Mouse (Mus musculus) hematopoietic stem cell, adult 5-6 weeks (primary cell): ENCODE results near the gene Mmgt2. TPM values are rescaled to one million over a fixed set of nuclear protein-coding genes. Genes with fewer than 3 reads are reported as not detected.
"Not testable (repeated sequence)": the region's sequence is repeated elsewhere in the genome, so short reads cannot be mapped to it uniquely, and the experiment has no call there.

Experiments used
- ATAC-seq, 2 experiments: fragments of 125-278 bp in 1 of 2; replicated peaks in 1 of 2; 2 replicates each; pipeline ENCODE4 v1.8.0; 2016 to 2017; ENCODE audit warnings: inconsistent platforms in 2 of 2, mild to moderate bottlenecking in 2 of 2, moderate number of reproducible peaks in 2 of 2, low read depth in 1 of 2, moderate TSS enrichment in 1 of 2; ENCODE audit not compliant: low FRiP score in 2 of 2, poor library complexity in 2 of 2, severe bottlenecking in 2 of 2, insufficient read depth in 1 of 2, low TSS enrichment in 1 of 2
- total RNA-seq: library from RNA; stranded (forward); fragments of 172-1452, 232-1000 nt; gene quantifications from 2 replicates; pipeline ENCODE4 v1.2.3, GENCODE M21; 2017

The Mmgt2 gene
- total RNA-seq, 1 experiment from 2014 or later = 39.5 TPM

- ATAC-seq = no peak
Measured at GRCm38 (mm10) chr11:62640378-62640777, 8.1 kb upstream of the Mmgt2 start.

- ATAC-seq = no peak
Measured at GRCm38 (mm10) chr11:62642023-62642844, 6.2 kb upstream of the Mmgt2 start.

- ATAC-seq = 0 out of 4 replicates have a peak, but pooled peaks have one; percentile 9 to 16
Measured at GRCm38 (mm10) chr11:62643011-62643631, 5.3 kb upstream of the Mmgt2 start.

GRCm38 (mm10) chr11:62643681-62644363 is 4.6 kb upstream of the Mmgt2 start:
- ATAC-seq = no peak

- no peak for ATAC-seq
Measured at GRCm38 (mm10) chr11:62644602-62645336, 3.7 kb upstream of the Mmgt2 start.

- ATAC-seq = no peak
Measured at GRCm38 (mm10) chr11:62645337-62645675, 3.2 kb upstream of the Mmgt2 start.

GRCm38 (mm10) chr11:62645732-62646494 is 2.6 kb upstream of the Mmgt2 start:
- ATAC-seq = peak; percentile 50 to 54

- no peak for ATAC-seq
Measured at GRCm38 (mm10) chr11:62646495-62646843, 2.0 kb upstream of the Mmgt2 start.

GRCm38 (mm10) chr11:62646958-62647515 is 1.4 kb upstream of the Mmgt2 start:
- ATAC-seq = no peak

GRCm38 (mm10) chr11:62647661-62648590 is 538 bp upstream of the Mmgt2 start, which contains the start of gene Lrrc75a:
Gene Lrrc75a (minus strand): TSS chr11:62648523.
- no peak for ATAC-seq

- not testable (repeated sequence) for ATAC-seq
Measured at GRCm38 (mm10) chr11:62649803-62650202, 1.3 kb downstream of the Mmgt2 start.

GRCm38 (mm10) chr11:62651563-62651962 is 3.1 kb downstream of the Mmgt2 start:
- no peak for ATAC-seq

GRCm38 (mm10) chr11:62652080-62652479 is 3.6 kb downstream of the Mmgt2 start:
- ATAC-seq = no peak

- no peak for ATAC-seq
Measured at GRCm38 (mm10) chr11:62660885-62661284, 12.4 kb downstream of the Mmgt2 start.

- peak; percentile 12 to 36; a peak in 1 of 4 replicates for ATAC-seq
Measured at GRCm38 (mm10) chr11:62664250-62664649, 15.8 kb downstream of the Mmgt2 start.

- ATAC-seq = no peak
Measured at GRCm38 (mm10) chr11:62668986-62669385, 20.5 kb downstream of the Mmgt2 start.
